Mouse (Mus musculus) heart, adult 9 months (tissue): Measurements from ENCODE around the gene Eif4a1.

Source experiments
- DNase-seq, 2 experiments: peaks; one replicate each; pipeline ENCODE4 v3.0.0; 2022; ENCODE audit warnings: low spot score in 2 of 2

Gene Eif4a1

DNA sequence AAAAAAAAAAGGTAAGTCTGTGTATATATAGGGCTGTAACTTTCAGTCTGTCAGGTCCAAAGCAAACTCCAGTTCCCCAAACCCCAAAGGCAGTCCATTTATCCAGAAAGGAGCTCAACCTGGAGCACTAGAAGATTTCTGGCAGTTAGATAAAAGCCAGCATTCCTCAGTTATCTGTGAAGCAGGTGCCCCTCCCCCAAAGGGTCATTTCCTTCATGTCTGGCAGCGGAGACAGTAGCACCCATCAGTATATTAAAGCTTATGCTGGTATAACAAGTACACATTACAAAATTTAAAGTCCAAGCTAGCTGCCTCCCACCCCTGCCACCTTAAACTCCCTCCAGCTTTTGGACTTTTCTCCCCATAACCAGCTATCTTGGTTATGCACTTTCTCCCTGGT lies 27.4 kb upstream of the Eif4a1 start:
- DNase-seq, result no peak

- DNase-seq, result no peak
These were observed 26.4 kb upstream of the Eif4a1 start for GRCm38 (mm10) chr11:69698574-69698973.

DNA sequence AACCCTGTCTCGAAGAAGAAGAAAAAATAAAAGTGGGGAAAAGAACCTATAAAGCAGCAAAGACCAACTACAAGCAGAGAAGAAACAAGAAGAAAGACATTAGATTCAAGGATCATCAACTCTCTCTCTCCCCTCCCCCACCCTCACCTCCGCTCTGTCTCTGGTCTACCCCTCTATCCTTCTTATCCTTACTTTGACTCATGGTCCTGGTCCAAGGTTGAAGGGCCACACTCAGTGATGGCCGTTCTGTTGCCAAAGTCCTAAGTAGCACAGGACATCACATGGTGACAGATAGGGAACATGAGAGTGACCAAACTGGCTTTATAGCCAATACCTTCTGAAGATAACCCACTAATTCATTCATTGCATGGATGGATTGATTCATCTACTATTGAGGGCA lies 25.2 kb upstream of the Eif4a1 start:
- no peak for DNase-seq

DNA sequence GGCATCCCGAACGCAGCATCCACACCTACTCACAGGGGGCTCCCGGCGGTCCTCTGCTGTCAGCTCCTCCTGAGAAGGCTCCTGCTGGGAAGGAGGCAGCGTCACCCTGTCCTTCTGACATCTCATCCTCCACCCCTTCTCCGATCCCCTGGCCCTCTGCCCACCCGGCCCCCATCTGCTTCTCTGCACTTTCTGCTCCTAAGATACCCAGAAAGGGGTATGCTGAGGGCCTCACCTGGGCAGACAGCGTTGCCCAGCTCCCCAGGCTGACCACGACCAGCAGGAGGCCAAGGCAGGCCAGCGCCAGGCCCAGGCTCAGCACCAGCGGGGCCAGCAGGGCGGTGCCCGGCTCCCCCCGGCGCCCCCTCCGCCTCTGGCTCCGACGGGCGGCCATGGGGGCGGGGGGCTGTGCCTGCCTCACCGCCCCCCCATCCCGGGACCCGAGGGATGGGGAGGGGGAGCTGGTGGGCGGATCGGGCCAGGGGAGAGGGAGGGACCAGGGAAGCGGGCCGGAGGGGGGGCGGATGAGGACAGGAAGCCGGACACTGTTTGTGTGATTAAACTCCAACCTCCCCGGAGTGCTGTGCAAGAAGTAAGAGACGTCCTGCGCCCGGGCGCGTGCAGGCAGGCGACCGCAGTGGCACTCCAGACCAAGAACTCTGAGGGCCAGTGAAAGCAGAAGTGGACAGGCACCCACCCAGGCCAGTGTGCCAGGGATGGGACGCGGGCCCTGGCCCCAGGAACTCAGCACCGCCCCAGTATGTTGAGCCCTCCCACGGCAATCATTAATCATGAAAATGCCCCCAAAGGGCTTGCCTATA lies 23.3 kb upstream of the Eif4a1 start, which contains the start of the genes Tnfsf12 and Tnfsfm13:
Gene Tnfsf12 (minus strand): TSS at position 489 of the 821 bp plus-strand sequence.
Gene Tnfsfm13 (minus strand): TSS at position 738 of the 821 bp plus-strand sequence.
- peak; percentile 90 for DNase-seq

- no peak for DNase-seq
These were observed 22.8 kb upstream of the Eif4a1 start for GRCm38 (mm10) chr11:69695046-69695360.

DNA sequence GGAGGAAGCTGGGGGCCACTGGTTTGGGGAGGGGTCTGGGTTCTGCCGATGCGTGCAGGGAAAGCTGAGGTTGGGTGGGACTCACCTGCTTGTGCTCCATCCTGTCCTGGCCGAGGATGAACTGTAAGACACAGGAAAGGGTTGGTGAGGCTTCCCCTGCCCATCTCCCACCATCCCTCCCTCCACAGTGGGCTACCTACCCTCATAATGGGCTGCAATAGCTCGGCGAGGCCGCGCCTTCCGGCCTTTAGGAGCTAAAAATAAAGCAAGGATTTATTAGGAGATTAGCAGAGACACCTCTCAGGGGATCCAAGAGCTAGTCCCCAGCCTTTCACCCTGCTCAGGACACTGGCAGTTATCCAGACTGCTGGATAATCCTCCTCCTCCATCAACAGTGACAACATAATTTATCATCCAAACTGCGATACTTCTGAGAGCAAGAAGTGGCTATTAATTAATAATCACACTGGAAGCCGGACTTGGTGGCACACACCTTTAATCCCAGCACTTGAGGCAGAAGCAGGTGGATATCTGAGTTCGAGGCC lies 21.3 kb upstream of the Eif4a1 start:
- no peak for DNase-seq

DNA sequence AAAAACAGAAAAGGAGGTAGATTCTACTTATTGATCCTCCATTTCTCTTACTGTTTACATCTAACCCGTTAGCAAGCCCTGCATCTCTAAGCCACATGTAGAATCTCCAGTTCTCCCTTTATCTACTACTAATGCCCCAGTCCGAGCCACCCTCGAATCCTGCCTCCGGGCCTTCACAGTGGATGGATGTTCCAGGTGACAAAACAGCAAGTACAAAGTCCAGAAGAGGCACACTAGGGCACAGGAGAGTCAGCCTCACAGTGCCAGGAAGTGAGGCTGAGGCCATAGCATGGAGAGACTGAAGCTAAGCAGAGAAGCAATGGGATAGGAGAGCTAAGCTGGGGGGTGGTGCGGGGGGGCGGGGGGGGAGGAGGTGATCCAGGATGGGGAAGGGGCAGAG lies 20.6 kb upstream of the Eif4a1 start:
- DNase-seq, result no peak

GRCm38 (mm10) chr11:69692196-69692811 lies 20.1 kb upstream of the Eif4a1 start:
- DNase-seq, result no peak

DNA sequence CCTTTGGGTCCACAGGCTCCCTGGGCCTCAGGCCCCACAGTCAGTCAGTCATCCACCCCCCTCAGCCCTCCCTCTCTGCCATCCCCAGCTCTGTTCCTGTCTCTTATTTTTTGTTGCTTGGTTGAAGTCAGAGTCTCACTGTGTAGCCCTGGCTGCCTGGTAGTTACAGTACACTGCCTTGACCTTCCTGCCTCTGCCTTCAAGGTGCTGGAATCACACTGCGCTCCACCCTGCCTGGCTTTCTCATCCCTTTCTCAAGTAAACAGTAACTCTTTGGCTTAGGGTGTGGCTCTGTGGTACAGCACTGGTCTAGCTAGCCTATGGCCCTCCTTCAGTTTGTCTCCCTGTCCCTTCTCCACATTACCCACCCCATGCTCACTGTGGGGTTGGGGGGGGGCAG lies 17.7 kb upstream of the Eif4a1 start:
- no peak for DNase-seq

- DNase-seq, result no peak
These were observed 14.8 kb upstream of the Eif4a1 start for GRCm38 (mm10) chr11:69687061-69687460.

DNA sequence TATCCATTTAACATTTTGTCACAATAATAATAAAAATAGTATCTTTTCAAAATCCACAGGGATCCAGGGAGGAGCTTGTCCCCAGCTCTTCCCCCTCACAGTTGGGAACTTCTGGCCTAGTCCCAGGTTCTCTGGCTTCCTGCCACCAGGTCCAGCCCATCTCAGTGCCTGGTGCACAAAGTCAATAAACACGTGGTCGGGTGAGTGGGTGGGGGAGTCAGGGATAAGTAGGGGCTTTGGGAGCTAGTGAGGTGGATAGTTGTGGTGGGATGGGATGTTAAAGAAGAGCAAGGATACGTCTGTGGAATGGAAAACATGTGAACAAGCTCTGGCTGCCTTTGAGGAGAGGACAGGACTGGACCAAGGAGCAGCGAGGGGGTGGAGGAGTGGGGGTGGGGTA lies 14.2 kb upstream of the Eif4a1 start:
- peak; percentile 83 for DNase-seq

DNA sequence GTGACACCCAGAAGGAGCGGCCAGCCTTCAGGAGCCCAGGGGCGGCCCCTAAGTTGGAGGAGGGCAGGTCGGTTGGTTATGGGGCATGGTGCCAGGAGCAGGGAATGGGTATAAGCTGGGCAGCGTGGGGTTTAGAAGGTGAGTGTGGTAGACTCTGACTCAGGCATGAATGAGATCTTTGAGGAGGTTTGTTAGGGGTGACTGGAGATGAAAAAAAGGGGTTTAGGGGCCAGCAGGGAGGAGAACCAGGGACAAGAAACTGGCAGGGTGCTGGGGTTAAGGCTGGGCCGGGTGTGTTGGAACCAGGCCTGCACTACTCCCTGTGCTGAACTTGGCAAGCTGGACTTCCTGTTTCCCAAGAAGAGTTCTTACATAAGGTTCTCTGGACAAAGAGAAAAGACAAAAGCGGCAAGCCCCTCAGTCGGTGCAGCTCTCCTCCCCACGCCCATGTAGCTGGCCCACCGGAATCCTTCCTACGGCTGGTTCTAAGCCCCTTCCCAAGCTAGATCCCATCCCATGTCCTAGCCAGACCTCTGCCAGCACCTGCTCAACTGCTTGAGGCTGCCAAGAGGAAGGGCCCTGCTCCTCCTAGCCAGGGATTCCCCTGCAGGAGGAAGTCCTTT lies 13.4 kb upstream of the Eif4a1 start, which contains the start of gene Tnfsf13:
Gene Tnfsf13 (minus strand): TSS at position 259 of the 623 bp plus-strand sequence.
- DNase-seq, result peak; percentile 95 to 96

- DNase-seq, result no peak
These were observed 12.7 kb upstream of the Eif4a1 start for GRCm38 (mm10) chr11:69684936-69685335.

- no peak for DNase-seq
These were observed 12.0 kb upstream of the Eif4a1 start for GRCm38 (mm10) chr11:69684128-69684745.

DNA sequence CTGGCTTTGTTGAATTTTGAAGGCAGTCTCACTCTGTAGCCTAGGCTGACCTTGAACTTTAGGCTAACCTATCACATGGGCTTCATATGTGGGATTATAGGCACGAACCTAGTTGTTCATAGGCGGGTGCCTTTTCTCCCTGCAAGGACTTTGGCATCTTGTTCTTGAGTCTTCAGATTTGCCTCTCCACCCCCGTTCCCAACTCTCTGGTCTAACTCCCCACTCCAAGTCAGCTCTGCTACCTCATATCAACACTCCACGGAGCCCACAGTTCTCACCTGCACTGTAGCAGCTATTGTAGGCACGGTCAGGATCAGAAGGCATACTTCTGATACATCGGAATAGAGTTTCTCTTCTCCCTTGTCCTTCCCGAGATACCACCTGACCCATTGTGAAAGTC lies 11.4 kb upstream of the Eif4a1 start:
- no peak for DNase-seq

GRCm38 (mm10) chr11:69682840-69683533 lies 10.8 kb upstream of the Eif4a1 start:
- DNase-seq, result peak; percentile 79 to 89

DNA sequence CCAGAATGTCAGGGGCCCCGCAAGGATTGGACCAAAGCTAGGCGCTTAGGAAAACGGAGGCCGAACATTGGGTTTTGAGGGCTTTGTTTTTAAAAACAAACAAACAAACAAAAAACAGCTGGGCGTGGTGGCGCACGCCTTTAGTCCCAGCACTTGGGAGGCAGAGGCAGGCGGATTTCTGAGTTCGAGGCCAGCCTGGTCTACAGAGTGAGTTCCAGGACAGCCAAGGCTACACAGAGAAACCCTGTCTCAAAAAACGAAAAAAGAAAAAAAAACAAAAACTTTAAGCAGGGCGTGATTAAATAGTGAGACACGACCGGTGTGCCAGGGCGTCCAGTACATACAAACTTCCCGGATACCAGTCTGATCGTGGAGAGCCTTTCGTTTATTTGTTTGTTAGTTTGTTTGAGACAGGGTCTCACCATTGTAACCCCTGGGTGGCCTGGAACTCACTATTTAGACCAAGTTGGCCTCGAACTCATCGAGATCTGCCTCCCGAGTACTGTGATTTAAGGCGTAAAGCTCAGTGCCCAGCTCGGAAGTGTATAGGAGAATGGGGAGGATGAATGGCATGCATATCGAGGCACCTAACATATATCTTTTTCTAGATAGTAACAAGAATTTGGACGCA lies 10.1 kb upstream of the Eif4a1 start:
- no peak for DNase-seq

DNA sequence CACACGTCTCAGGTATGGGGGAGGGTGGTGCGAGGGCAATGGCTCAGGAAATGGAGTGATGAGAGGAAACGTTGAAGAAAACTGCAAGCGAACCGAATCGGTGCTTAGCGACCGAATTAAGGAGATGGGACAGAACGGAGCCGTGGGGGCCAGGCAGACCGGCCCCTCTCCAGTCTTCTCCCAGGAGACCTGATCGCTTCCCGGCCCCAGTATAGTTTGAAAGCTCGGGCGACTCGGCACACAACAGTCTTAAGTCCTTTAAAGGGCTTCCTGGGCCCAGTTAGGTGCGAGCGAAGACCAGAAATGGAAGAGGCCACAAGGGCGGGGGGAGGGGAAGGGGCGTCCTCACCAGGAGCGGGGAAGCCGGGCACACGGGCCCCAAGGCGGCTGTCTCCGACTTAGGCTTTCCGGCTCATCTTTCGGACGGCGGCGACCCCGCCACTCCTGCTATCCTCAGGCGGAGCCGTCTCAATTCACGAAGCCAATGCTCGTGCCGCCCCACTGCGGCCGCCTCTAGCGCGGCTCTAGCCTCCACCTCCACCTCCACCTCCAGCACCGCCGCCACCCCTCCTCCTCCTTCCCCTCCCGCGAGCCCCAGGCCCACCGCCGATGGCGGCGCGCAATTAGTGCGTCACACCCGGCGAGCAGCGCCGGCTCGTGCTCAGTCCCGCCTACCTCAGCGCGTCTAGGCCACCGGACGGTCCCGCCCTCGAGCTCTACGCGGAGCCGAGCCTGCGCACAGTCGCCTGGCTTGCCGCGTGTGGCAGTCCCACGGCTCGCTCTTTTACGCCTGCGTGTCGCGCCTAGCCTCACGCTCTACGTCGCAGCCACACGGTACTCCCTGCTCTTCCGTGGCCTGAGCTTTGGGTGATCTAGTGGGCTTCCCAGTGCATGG lies 9.3 kb upstream of the Eif4a1 start, which contains the start of gene Senp3:
Gene Senp3 (minus strand): TSS at position 771 of the 895 bp plus-strand sequence.
- peak; percentile 96 to 97 for DNase-seq

GRCm38 (mm10) chr11:69680136-69680855 lies 8.1 kb upstream of the Eif4a1 start:
- DNase-seq, result no peak
